Mouse (Mus musculus) embryonic facial prominence, embryonic 11.5 days (tissue): ENCODE data around the gene Nmnat2. TPM values are rescaled to one million over a fixed set of nuclear protein-coding genes. Genes with fewer than 3 reads are reported as not detected.
A peak's percentile ranks its signal among the peaks of the same experiment; 100 is the strongest.

ENCODE experiments used
- ATAC-seq: fragments of 200-750 bp; cut with Nextera tagmentation; replicated peaks from 2 replicates; pipeline ENCODE4 v1.8.0; 2017; ENCODE audit warnings: low read depth; ENCODE audit not compliant: insufficient number of reproducible peaks, low FRiP score, low TSS enrichment
- DNase-seq: peaks from one replicate; pipeline ENCODE4 v3.0.0-alpha.2; 2015; ENCODE audit warnings: low spot score
- H3K27ac ChIP-seq: fragments of 300-500 bp; sonication (generic); replicated peaks from 2 replicates; pipeline ENCODE4 v1.5.1; 2014; ENCODE audit warnings: mild to moderate bottlenecking, low read depth, low read length, control low read depth
- H3K27me3 ChIP-seq: fragments of 300-500 bp; sonication (generic); 2 replicates; pipeline ENCODE4 v1.6.1; 2014; ENCODE audit warnings: mild to moderate bottlenecking, low read length, moderate library complexity, mixed read lengths; ENCODE audit not compliant: control insufficient read depth, insufficient read depth
- H3K36me3 ChIP-seq: fragments of 300-500 bp; sonication (generic); replicated peaks from 2 replicates; pipeline ENCODE4 v1.6.1; 2014; ENCODE audit warnings: low read depth, mild to moderate bottlenecking, low read length, moderate library complexity, mixed read lengths; ENCODE audit not compliant: control insufficient read depth, insufficient read depth
- H3K4me1 ChIP-seq: fragments of 300-500 bp; sonication (generic); 2 replicates; pipeline ENCODE4 v1.6.1; 2014; ENCODE audit warnings: low read length, mixed read lengths; ENCODE audit not compliant: control insufficient read depth, insufficient read depth
- H3K4me2 ChIP-seq: fragments of 300-500 bp; sonication (generic); 2 replicates; pipeline ENCODE4 v1.6.1; 2014; ENCODE audit warnings: low read depth, mild to moderate bottlenecking, control low read depth, low read length, moderate library complexity
- H3K4me3 ChIP-seq: fragments of 300-500 bp; sonication (generic); 2 replicates; pipeline ENCODE4 v1.5.1; 2014; ENCODE audit warnings: low read depth, low read length, control low read depth
- H3K9ac ChIP-seq: fragments of 300-500 bp; sonication (generic); replicated peaks from 2 replicates; pipeline ENCODE4 v1.6.1; 2014; ENCODE audit warnings: mild to moderate bottlenecking, control low read depth, low read length
- H3K9me3 ChIP-seq: fragments of 300-500 bp; sonication (generic); replicated peaks from 2 replicates; pipeline ENCODE4 v1.6.1; 2016; ENCODE audit warnings: mild to moderate bottlenecking, low read length, inconsistent platforms, mixed read lengths; ENCODE audit not compliant: control insufficient read depth
- WGBS: fragments of 180-500 bp; shearing (Covaris S2); extraction: QIAGEN DNeasy Blood & Tissue Kit; methylation state at CpG from one replicate; pipeline ENCODE4 v1.1.7; 2014; 5-methylcytosine and 5-hydroxymethylcytosine counted together
- polyA plus RNA-seq: library from polyadenylated mRNA; unstranded; fragments of >200 nt; fragmentation: Nextera tagmentation; extraction: Ambion mirVana; gene quantifications from 2 replicates; pipeline ENCODE4 v1.2.1, GENCODE M21; 2014

Nmnat2 gene
- polyA plus RNA-seq, 1 experiment from 2014 or later: 4.3 TPM

DNA sequence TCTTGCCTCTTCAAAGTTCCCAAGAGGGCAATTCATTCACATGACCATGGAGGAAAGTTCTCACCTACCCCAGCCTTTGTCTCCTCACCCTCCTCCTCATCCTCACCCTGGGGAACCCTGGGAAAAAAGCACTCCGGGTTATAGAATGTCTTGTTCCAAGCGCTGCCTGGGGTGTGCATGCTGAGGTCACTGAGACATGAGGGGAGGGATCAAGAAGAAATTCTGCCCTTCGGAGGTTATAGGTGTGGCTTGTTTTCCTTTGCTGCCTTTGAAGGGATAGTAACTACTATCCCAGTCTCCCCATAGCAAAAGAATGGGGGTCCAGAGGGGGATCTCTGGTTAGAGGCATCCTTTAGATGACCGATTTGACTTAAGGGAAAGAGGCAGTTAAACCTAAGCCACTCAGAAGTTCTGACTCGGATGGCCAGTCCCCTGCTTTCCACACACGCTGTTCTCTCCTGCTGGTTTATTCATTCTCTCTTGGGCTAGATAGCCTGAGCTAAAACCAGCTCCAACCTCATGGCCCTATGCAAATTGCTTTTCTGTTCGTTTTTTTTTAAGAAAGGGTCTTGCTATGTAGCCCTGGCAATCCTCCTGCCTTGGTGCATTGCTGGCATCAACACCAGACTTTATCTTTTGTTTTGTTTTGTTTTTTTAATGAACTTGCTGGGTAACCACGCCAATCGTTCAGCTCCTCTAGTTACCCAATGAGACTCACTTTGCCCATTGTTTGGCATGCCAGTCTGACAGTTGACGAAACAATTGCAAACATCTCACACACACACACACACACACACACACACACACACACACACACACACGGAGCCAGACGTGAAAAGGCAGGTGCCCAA lies 139.7 kb downstream of the Nmnat2 start:
- WGBS: 40% methylated on average over 12 of the region's 12 CpGs
- Histone ChIP-seq H3K36me3 (no peaks in the 10 kb centered on the region), H3K4me2 (no peak overlapping the region), H3K4me1 (peaks cover 3% of the 10 kb centered on the region), H3K27me3 (no peaks in the 10 kb centered on the region), H3K9me3 (no peaks in the 10 kb centered on the region), H3K4me3 (no peak overlapping the region), H3K27ac (no peak overlapping the region), H3K9ac (no peak overlapping the region)
- DNase-seq (no peak), ATAC-seq (no peak)

DNA sequence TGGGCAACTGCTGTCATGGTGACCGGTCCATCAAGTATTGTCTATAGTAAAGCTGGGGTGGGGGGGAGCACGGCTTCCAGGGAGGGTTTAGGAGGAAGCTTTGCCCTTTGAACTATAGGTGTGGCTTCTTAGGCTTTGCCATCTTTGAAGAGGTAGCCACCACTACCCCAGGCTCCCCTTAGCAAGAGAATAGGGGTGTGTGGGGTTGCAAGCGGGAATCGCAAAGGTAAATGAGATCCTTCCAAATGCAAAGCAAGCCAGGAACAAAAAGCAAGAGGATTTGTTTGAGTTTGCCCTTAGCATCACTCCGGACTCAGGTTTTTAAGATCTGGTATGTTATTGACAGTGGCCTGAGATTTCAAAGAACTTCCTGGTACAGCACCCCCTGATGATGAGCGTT lies 140.5 kb downstream of the Nmnat2 start:
- no peak for ATAC-seq
- Histone ChIP-seq H3K9ac (no peak overlapping the region), H3K27ac (no peak overlapping the region), H3K27me3 (no peaks in the 10 kb centered on the region), H3K4me3 (no peak overlapping the region), H3K4me1 (peaks cover 3% of the 10 kb centered on the region), H3K4me2 (no peak overlapping the region), H3K36me3 (no peaks in the 10 kb centered on the region), H3K9me3 (no peaks in the 10 kb centered on the region)
- no peak for DNase-seq
- 46% methylated on average over 6 of the region's 6 CpGs for WGBS

DNA sequence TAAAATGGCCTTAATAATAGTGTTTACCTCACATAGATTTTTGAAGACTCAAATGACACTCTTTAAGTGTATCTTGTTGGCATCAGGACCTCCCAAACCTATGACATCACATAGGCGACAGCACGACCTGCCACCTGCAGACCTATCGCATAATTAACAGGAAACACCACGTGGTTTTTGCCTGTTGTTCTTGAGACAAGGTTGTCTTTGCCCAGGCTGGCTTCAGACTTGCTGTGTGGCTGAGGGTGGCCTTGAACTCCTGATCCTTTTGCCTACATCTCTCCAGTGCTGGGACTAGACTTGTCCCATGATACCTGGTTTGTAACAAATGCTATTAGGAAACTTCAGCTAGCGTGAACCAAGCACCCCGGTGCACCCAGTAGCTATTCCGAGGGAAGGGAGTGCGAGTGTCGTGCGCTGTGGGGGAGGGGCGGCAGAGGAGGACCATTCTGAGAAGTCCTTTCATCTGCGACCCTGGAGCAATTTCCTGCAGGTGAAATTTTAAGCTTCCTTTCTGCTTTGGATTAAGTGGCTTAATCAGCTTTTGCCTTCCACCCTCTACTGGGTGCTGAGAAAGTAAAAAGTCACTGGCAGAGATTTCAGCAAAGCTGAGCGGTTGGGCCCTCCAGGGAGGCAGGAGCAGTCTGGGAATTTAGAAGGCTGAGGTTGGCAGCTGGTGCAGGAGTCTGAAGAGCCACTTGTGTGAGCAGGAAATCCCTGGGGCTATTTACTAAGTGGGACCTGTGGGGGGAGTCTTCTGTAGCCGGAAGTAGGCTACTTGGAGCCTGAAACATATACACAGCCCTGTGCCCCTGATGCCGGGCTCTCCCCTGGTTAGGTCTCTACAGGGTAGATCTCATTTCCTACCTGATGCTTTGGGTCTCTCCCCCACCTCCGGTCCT lies 141.3 kb downstream of the Nmnat2 start:
- H3K27ac ChIP-seq: peak overlapping the region; percentile 13
- no peak overlapping the region for H3K9ac ChIP-seq
- peaks cover 3% of the 10 kb centered on the region for H3K4me1 ChIP-seq
- H3K4me3 ChIP-seq: no peak overlapping the region
- no peaks in the 10 kb centered on the region for H3K36me3 ChIP-seq
- H3K4me2 ChIP-seq: no peak overlapping the region
- 0 out of 2 replicates have a peak, but pooled peaks have one; percentile 16 for ATAC-seq
- H3K27me3 ChIP-seq: no peaks in the 10 kb centered on the region
- H3K9me3 ChIP-seq: no peaks in the 10 kb centered on the region
- 9% methylated on average over 16 of the region's 16 CpGs for WGBS
- peak; percentile 70 for DNase-seq

DNA sequence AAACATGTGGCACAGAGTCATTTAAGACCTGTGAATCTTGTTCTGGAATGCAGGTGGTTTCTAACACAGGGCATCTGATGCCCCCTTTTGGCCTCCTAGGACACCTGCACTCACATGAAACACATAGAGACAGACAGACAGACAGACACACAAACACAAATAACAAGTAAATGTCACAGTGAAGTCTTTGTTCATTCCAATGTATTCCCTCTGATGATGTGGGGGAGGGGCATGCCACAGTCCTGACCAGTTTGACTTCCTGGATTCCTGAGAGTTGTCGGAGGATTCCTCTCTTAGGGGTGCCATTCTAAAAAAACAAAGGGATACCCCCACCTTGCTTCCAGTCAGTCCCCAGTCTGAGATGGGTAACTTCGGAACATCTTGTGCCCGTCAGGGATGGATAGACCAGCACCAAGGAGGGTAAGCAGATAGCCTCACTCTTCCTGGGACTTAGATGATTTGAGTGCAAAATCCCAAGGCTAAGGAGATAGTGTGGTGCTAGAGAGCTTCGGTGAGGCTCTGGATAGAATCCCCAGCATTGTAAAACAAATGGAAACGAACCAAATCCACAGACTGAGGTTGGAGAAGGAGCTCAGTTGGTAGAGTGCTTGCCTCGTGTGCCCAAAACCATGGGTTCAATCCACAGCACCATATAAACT lies 142.4 kb downstream of the Nmnat2 start:
- DNase-seq (no peak), ATAC-seq (no peak)
- Histone ChIP-seq H3K27me3 (no peaks in the 10 kb centered on the region), H3K36me3 (no peaks in the 10 kb centered on the region), H3K4me1 (peaks cover 6% of the 10 kb centered on the region; the same call in 1 of the 2 replicates), H3K4me3 (no peak overlapping the region), H3K4me2 (no peak overlapping the region), H3K9ac (no peak overlapping the region), H3K27ac (no peak overlapping the region), H3K9me3 (no peaks in the 10 kb centered on the region)
- WGBS: 91% methylated on average over 6 of the region's 6 CpGs

DNA sequence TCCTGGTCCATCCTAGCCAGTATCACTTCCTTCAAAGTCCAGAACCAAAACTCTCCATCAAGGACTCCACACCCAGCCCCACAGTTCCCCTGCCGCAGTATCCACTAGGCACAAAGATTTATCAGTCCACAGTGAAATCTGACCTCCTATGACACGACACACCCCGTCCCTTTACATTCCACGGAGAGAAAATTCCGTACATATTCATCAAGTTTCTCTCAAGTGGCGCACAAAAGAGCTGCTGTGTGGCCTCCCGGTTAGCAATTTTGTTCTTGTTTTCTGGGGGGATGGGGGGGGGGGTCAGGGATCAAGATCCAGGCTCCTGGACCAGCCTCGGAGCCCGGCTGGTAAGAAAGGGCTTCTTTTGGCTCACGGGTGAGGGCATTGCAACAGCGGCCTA lies 143.8 kb downstream of the Nmnat2 start:
- H3K9ac ChIP-seq: no peak overlapping the region
- H3K27me3 ChIP-seq: no peaks in the 10 kb centered on the region
- no peaks in the 10 kb centered on the region for H3K9me3 ChIP-seq
- H3K4me3 ChIP-seq: no peak overlapping the region
- H3K27ac ChIP-seq: no peak overlapping the region
- no peak overlapping the region for H3K4me2 ChIP-seq
- peaks cover 6% of the 10 kb centered on the region; the same call in 1 of the 2 replicates for H3K4me1 ChIP-seq
- no peaks in the 10 kb centered on the region for H3K36me3 ChIP-seq
- no peak for ATAC-seq
- 37% methylated on average over 11 of the region's 11 CpGs for WGBS
- DNase-seq: no peak

DNA sequence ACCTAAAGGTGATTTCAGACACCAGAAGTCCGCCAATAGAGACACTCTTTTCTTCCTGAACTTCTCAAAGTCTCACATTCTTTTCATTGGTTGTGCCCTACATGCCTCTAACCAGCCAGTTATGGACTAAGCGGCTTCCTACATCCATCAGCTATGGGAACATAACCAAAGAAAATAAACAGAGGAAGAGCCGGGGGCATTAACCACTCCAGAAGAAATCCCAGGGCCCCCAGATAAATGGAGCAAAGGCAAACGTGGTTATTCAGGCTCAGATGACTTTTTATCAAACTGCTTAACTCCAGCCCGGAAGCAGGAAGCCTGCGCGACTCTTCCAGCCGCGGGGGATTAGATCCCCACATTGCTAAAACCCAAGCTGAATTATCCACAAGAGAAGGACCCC lies 146.1 kb downstream of the Nmnat2 start:
- 39% methylated on average over 9 of the region's 9 CpGs for WGBS
- no peak overlapping the region for H3K4me2 ChIP-seq
- peaks cover 4% of the 10 kb centered on the region; the same call in 1 of the 2 replicates for H3K4me1 ChIP-seq
- no peak overlapping the region for H3K4me3 ChIP-seq
- no peak overlapping the region for H3K27ac ChIP-seq
- H3K9me3 ChIP-seq: no peaks in the 10 kb centered on the region
- H3K36me3 ChIP-seq: no peaks in the 10 kb centered on the region
- H3K9ac ChIP-seq: no peak overlapping the region
- DNase-seq: no peak
- H3K27me3 ChIP-seq: no peaks in the 10 kb centered on the region
- no peak for ATAC-seq

DNA sequence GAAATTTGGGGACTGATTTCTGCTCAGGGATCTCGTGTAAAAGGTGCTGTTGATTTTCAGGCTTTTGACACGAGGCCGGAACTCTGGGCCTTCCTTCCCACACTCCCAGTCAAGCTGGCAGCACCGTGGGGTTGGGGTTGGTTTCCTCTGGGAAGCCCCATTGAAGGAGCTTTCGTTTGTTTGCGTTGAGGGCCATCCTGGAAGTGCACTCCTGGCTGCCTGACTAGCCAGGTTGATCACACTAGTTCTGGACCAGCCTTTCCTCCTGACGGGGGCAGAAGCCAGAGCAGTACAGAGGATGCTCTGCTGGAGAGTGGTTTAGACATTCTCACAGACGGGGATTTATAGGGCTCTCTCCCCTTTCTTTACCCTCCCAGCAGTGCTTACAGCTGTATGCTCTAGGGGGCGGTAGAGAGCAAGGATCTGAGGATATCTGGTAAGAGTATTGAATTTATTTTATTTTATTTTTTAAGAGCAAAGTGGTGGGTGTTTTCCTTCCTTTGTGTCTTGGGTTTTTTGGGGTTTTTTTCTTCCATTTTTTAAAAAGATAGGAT lies 146.6 kb downstream of the Nmnat2 start:
- peaks cover 2% of the 10 kb centered on the region; the same call in 1 of the 2 replicates for H3K4me1 ChIP-seq
- no peaks in the 10 kb centered on the region for H3K27me3 ChIP-seq
- H3K9ac ChIP-seq: no peak overlapping the region
- H3K27ac ChIP-seq: no peak overlapping the region
- H3K4me3 ChIP-seq: no peak overlapping the region
- H3K4me2 ChIP-seq: no peak overlapping the region
- ATAC-seq (no peak), DNase-seq (peak; percentile 74)
- no peaks in the 10 kb centered on the region for H3K9me3 ChIP-seq
- no peaks in the 10 kb centered on the region for H3K36me3 ChIP-seq
- WGBS: 24% methylated on average over 9 of the region's 9 CpGs
